Mouse (Mus musculus) intestine, embryonic 16.5 days (tissue): ENCODE results near the gene Patl2. TPM values are rescaled to one million over a fixed set of nuclear protein-coding genes. Genes with fewer than 3 reads are reported as not detected.
A peak's percentile ranks its signal among the peaks of the same experiment; 100 is the strongest.

Source experiments
- ATAC-seq: fragments of 200-750 bp; cut with Nextera tagmentation; 2 replicates; pipeline ENCODE4 v1.8.0; 2017; ENCODE audit warnings: moderate TSS enrichment, moderate library complexity
- H3K27ac ChIP-seq: fragments of 300-500 bp; sonication (generic); 2 replicates; pipeline ENCODE4 v1.5.1; 2014; ENCODE audit warnings: mild to moderate bottlenecking, low read length
- H3K27me3 ChIP-seq: fragments of 300-500 bp; sonication (generic); replicated peaks from 2 replicates; pipeline ENCODE4 v1.6.1; 2014; ENCODE audit warnings: low read length, control low read depth, mixed read lengths; ENCODE audit not compliant: control insufficient read depth, insufficient read depth
- H3K36me3 ChIP-seq: fragments of 300-500 bp; sonication (generic); 2 replicates; pipeline ENCODE4 v1.6.1; 2014; ENCODE audit warnings: low read length, control low read depth; ENCODE audit not compliant: control insufficient read depth, insufficient read depth
- H3K4me1 ChIP-seq: fragments of 300-500 bp; sonication (generic); 2 replicates; pipeline ENCODE4 v1.6.1; 2014; ENCODE audit warnings: low read length, control low read depth, mixed read lengths; ENCODE audit not compliant: control insufficient read depth, insufficient read depth
- H3K4me2 ChIP-seq: fragments of 300-500 bp; sonication (generic); 2 replicates; pipeline ENCODE4 v1.6.1; 2014; ENCODE audit warnings: low read depth, low read length, control low read depth
- H3K4me3 ChIP-seq: fragments of 300-500 bp; sonication (generic); 2 replicates; pipeline ENCODE4 v1.5.1; 2014; ENCODE audit warnings: mild to moderate bottlenecking, low read length
- H3K9ac ChIP-seq: fragments of 300-500 bp; sonication (generic); 2 replicates; pipeline ENCODE4 v1.6.1; 2014; ENCODE audit warnings: low read depth, low read length
- H3K9me3 ChIP-seq: fragments of 300-500 bp; sonication (generic); 2 replicates; pipeline ENCODE4 v1.6.1; 2016; ENCODE audit warnings: low read length, control low read depth; ENCODE audit not compliant: control insufficient read depth
- WGBS: fragments of 180-500 bp; shearing (Covaris S2); extraction: QIAGEN DNeasy Blood & Tissue Kit; methylation state at CpG from one replicate; pipeline ENCODE4 v1.1.7; 2014; 5-methylcytosine and 5-hydroxymethylcytosine counted together
- polyA plus RNA-seq: library from polyadenylated mRNA; unstranded; fragments of >200 nt; fragmentation: Nextera tagmentation; extraction: Ambion mirVana; gene quantifications from 2 replicates; pipeline ENCODE4 v1.2.1, GENCODE M21; 2015

Patl2 gene
- 0.07 TPM in 1 of 2 replicates, not detected in the other for polyA plus RNA-seq

DNA sequence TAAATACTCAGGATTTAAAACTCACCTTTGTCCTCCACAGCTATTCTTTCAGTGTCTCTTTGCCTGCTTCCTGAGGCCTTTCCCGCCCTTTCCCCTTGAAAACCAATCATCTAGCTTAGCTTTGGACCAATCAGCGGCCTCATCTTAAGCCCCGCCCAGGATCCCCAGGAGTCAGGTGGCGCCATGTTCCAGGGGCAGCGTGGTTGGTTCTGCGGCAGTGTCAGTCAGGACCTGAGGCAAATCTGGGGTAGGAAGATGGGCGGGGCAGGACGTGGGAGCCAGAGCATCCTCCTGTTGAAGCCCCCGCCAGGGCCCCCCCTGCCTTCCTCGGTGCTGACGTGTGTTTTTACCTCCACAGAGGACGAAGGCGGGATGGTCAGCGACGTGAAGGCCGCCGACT is at the start of gene Patl2, which contains the start of gene Terb2:
Gene Patl2 (minus strand): TSS at position 84 of the 400 bp plus-strand sequence.
Gene Terb2 (plus strand): TSS at position 167 of the 400 bp plus-strand sequence.
- H3K27me3 ChIP-seq = no peaks in the 10 kb centered on the region
- no peak within 1 kb of the TSS for H3K9ac ChIP-seq
- no peak for ATAC-seq
- no peak within 1 kb of the TSS for H3K4me2 ChIP-seq
- H3K4me3 ChIP-seq = no peak within 1 kb of the TSS
- 75% methylated on average over 17 of the region's 17 CpGs for WGBS
- H3K27ac ChIP-seq = no peak within 1 kb of the TSS
- no peaks in the 10 kb centered on the region for H3K36me3 ChIP-seq
- no peaks in the 10 kb centered on the region for H3K9me3 ChIP-seq
- no peaks in the 10 kb centered on the region for H3K4me1 ChIP-seq

GRCm38 (mm10) chr2:122235425-122235824 is 49.4 kb upstream of the Patl2 start:
- 0 out of 2 replicates have a peak, but pooled peaks have one; percentile 6 for ATAC-seq
- peak overlapping the region; percentile 70 for H3K4me3 ChIP-seq
- H3K4me1 ChIP-seq = peaks cover 11% of the 10 kb centered on the region
- H3K9ac ChIP-seq = peak overlapping the region; percentile 73; the same call in 1 of the 2 replicates
- H3K27me3 ChIP-seq = no peaks in the 10 kb centered on the region
- H3K9me3 ChIP-seq = no peaks in the 10 kb centered on the region
- peak overlapping the region; percentile 91 for H3K4me2 ChIP-seq
- 41% methylated on average over 2 of the region's 2 CpGs for WGBS
- H3K27ac ChIP-seq = no peak overlapping the region; the same call in 1 of the 2 replicates
- no peaks in the 10 kb centered on the region for H3K36me3 ChIP-seq

DNA sequence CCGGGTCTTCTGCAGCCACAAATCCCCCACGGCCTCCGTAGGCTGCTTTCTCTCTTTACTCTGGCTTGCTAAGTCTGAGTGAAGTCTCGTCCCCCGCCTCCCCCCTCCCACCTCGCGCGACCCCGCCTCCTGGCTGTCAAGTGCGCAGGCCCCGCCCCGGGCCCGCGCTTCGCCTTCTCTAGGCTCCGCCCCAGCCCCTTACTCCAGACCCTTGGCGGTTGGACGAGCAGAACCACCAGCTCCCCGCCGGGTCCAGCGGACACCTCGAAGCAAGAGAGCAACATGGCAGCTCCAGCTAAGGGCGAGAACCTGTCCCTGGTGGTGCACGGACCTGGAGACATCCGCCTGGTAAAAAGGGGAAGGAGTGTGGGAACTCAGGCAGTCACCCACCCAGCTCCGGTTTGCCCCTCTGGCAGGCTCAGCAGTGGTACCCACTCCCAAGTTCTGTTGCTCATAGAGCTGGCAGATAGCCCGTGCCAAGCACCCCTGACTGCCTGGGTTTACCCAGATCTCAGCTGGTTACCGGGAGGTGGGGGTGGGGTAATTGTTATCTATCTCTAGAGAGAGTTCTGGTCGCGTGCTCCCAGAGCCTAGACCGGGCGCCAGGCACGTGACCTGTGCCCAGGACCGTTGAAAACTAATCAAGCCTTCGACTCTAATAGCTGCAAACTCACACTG is 48.8 kb upstream of the Patl2 start, which contains the start of gene Sord:
Gene Sord (plus strand): TSS at position 139 of the 678 bp plus-strand sequence.
- H3K27ac ChIP-seq = peak within 1 kb of the TSS; percentile 51
- H3K27me3 ChIP-seq = no peaks in the 10 kb centered on the region
- H3K4me2 ChIP-seq = peak within 1 kb of the TSS; percentile 91
- peaks cover 11% of the 10 kb centered on the region for H3K4me1 ChIP-seq
- no peaks in the 10 kb centered on the region for H3K9me3 ChIP-seq
- peak; percentile 92 for ATAC-seq
- no peaks in the 10 kb centered on the region for H3K36me3 ChIP-seq
- H3K4me3 ChIP-seq = peak within 1 kb of the TSS; percentile 70
- under 1% methylated on average over 34 of the region's 35 CpGs for WGBS
- peak within 1 kb of the TSS; percentile 73 for H3K9ac ChIP-seq

DNA sequence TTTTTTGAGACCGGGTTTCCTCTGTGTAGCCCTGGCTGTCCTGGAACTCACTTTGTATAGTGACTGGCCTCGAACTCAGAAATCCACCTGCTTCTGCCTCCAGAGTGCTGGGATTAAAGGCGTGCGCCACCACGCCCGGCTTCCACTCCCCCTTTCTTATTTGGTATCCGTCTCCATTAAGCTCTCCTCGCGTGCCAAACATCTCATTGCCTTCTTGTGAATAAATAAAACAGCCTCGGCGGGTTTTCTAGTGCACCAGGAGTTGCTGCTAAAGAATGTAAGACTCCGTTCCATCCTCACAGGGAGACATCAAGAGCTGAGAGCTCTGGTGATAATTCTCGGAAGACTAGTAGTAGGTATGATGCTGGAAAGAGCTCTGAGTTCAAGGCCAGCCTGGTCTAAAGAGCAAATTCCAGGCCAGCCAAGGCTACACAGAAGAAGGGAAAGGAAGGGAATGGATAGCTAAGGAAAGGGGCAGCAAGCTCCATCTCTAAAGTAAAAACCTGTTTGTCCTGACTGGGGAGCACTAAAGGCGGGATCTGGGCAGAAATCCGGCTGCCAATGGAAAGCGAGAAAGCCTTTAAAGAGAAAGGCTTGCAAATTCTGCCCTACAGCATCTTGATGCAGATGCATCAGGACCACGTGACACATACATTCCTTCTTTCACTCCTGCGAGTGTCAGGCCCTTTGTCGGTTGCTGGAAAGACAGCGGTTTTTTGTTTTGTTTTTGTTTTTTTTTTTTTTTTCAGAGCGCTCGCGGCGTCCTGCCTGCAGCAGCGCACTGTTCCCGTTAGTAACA is 48.0 kb upstream of the Patl2 start:
- Histone ChIP-seq H3K4me1 (peaks cover 11% of the 10 kb centered on the region), H3K9ac (peak overlapping the region; percentile 73), H3K27ac (peak overlapping the region; percentile 51), H3K4me3 (peak overlapping the region; percentile 70), H3K9me3 (no peaks in the 10 kb centered on the region), H3K27me3 (no peaks in the 10 kb centered on the region), H3K4me2 (peak overlapping the region; percentile 91), H3K36me3 (no peaks in the 10 kb centered on the region)
- WGBS = 6% methylated on average over 26 of the region's 26 CpGs
- peak; percentile 21 for ATAC-seq

DNA sequence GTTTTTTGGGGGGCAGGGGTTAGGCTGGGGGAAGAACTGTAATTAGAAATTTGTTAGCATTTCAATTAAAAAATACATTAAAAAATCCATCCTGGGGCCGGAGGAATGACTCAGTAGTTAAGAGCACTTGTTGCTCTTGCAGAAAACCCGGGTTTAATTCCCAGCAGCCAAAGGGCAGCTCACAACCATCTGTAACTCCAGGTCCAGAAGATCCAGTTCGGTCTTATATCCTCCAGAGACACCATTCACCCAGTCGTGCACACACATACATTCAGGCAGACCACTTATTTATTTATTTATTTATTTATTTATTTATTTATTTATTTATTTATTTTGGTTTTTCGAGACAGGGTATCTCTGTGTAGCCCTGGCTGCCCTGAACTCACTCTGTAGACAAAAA is 47.4 kb upstream of the Patl2 start:
- Histone ChIP-seq H3K9me3 (no peaks in the 10 kb centered on the region), H3K4me1 (peaks cover 11% of the 10 kb centered on the region), H3K4me2 (no peak overlapping the region), H3K36me3 (no peaks in the 10 kb centered on the region), H3K4me3 (no peak overlapping the region), H3K9ac (no peak overlapping the region), H3K27me3 (no peaks in the 10 kb centered on the region), H3K27ac (no peak overlapping the region)
- ATAC-seq = no peak
- 58% methylated on average over 5 of the region's 5 CpGs for WGBS

- H3K4me1 ChIP-seq = peaks cover 11% of the 10 kb centered on the region
- H3K4me2 ChIP-seq = no peak overlapping the region
- H3K4me3 ChIP-seq = no peak overlapping the region
- no peak overlapping the region for H3K9ac ChIP-seq
- WGBS = 90% methylated on average over 9 of the region's 9 CpGs
- no peaks in the 10 kb centered on the region for H3K36me3 ChIP-seq
- H3K9me3 ChIP-seq = no peaks in the 10 kb centered on the region
- H3K27me3 ChIP-seq = no peaks in the 10 kb centered on the region
- H3K27ac ChIP-seq = no peak overlapping the region
- ATAC-seq = no peak
Observed at GRCm38 (mm10) chr2:122231616-122232015, 45.6 kb upstream of the Patl2 start.

DNA sequence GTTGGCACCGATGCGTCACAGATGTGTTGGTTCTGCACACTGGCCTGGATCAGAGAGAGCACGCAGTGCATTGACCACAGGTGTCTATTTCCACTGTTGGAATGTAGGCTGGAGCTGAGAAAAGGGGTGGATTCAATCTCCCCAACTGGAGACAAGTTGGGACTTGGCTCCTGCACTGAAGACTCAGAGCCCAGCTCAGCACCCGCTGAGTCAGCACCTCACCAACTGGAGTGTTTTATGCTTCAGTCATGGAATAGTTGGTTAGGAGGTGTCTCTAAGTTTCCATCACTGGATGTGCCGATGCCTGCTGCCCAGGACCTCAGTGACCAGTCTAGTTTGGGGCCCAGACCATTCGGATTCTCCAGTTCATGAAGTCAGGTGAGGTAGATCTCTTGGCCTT is 44.4 kb upstream of the Patl2 start:
- Histone ChIP-seq H3K4me2 (no peak overlapping the region), H3K36me3 (no peaks in the 10 kb centered on the region), H3K27me3 (no peaks in the 10 kb centered on the region), H3K27ac (no peak overlapping the region), H3K9ac (no peak overlapping the region), H3K9me3 (no peaks in the 10 kb centered on the region), H3K4me3 (no peak overlapping the region), H3K4me1 (peaks cover 5% of the 10 kb centered on the region)
- no peak for ATAC-seq
- 85% methylated on average over 6 of the region's 6 CpGs for WGBS

DNA sequence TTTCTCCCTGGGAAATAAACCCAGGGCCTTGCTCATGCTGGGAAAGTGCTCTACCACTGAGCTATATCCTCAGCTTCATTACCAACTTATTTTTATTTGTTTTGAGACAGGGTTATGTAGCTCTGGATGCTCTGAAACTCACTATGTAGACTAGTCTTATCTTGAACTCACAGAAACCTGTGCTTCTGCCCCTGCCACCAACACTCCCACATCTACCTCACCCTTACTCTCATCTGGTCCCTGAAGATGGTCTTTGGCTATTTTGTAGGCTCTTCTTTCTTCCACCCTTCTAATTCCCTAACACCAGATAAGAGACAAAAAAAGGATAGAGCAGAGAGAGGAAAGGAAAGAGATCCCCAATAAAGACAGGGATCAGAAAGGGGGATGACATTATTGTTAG is 37.7 kb upstream of the Patl2 start:
- no peak for ATAC-seq
- H3K27ac ChIP-seq = no peak overlapping the region
- no peaks in the 10 kb centered on the region for H3K9me3 ChIP-seq
- H3K4me3 ChIP-seq = no peak overlapping the region
- H3K27me3 ChIP-seq = no peaks in the 10 kb centered on the region
- H3K4me1 ChIP-seq = no peaks in the 10 kb centered on the region; the same call in 1 of the 2 replicates
- no peaks in the 10 kb centered on the region for H3K36me3 ChIP-seq
- no peak overlapping the region for H3K9ac ChIP-seq
- H3K4me2 ChIP-seq = no peak overlapping the region

GRCm38 (mm10) chr2:122222272-122222671 is 36.3 kb upstream of the Patl2 start:
- H3K4me2 ChIP-seq = no peak overlapping the region
- ATAC-seq = 0 out of 2 replicates have a peak, but pooled peaks have one; percentile 24
- no peaks in the 10 kb centered on the region for H3K9me3 ChIP-seq
- H3K36me3 ChIP-seq = no peaks in the 10 kb centered on the region
- no peak overlapping the region for H3K4me3 ChIP-seq
- no peak overlapping the region for H3K9ac ChIP-seq
- whole genome bisulfite sequencing = 44% methylated on average over 5 of the region's 5 CpGs
- H3K27ac ChIP-seq = peak overlapping the region; percentile 34; the same call in 1 of the 2 replicates
- H3K27me3 ChIP-seq = no peaks in the 10 kb centered on the region
- H3K4me1 ChIP-seq = no peaks in the 10 kb centered on the region; the same call in 1 of the 2 replicates
